Mouse (Mus musculus) layer of hippocampus, postnatal 14 days (tissue): ENCODE data around the gene Slc44a1. TPM values are rescaled to one million over a fixed set of nuclear protein-coding genes. Genes with fewer than 3 reads are reported as not detected.

Source experiments
- DNase-seq, 2 experiments: peaks; one replicate each; pipeline ENCODE4 v3.0.0; 2021 to 2022; ENCODE audit warnings: low spot score in 2 of 2, mixed read lengths in 1 of 2
- total RNA-seq, 2 experiments: library from RNA; stranded (reverse); gene quantifications; 2 replicates each; pipeline ENCODE4 v1.2.3; 2021

Slc44a1 gene
- total RNA-seq, 2 experiments from 2014 or later: 101 to 110 TPM

GRCm38 (mm10) chr4:53427120-53427519 is 13.1 kb upstream of the Slc44a1 start:
- no peak for DNase-seq

- DNase-seq: no peak
Observed at GRCm38 (mm10) chr4:53430522-53430921, 9.7 kb upstream of the Slc44a1 start.

GRCm38 (mm10) chr4:53431585-53432234 is 8.5 kb upstream of the Slc44a1 start:
- DNase-seq: no peak

GRCm38 (mm10) chr4:53437110-53437755 is 3.0 kb upstream of the Slc44a1 start:
- DNase-seq: peak; percentile 21 to 62

GRCm38 (mm10) chr4:53438386-53438785 is 1.8 kb upstream of the Slc44a1 start:
- peak in 1 of 2 experiments; percentile 45 for DNase-seq

- no peak for DNase-seq
Observed at GRCm38 (mm10) chr4:53438836-53439480, 1.3 kb upstream of the Slc44a1 start.

GRCm38 (mm10) chr4:53439636-53440009 is 590 bp upstream of the Slc44a1 start:
- peak in 1 of 2 experiments; percentile 28 for DNase-seq

GRCm38 (mm10) chr4:53440816-53441571 is 781 bp downstream of the Slc44a1 start:
- DNase-seq: peak; percentile 57 to 60

- DNase-seq: no peak
Observed at GRCm38 (mm10) chr4:53441683-53442082, 1.5 kb downstream of the Slc44a1 start.

- DNase-seq: no peak
Observed at GRCm38 (mm10) chr4:53446216-53446615, 6.0 kb downstream of the Slc44a1 start.

GRCm38 (mm10) chr4:53447773-53448172 is 7.6 kb downstream of the Slc44a1 start:
- DNase-seq: no peak

- no peak for DNase-seq
Observed at GRCm38 (mm10) chr4:53450736-53451135, 10.5 kb downstream of the Slc44a1 start.

GRCm38 (mm10) chr4:53451887-53452286 is 11.7 kb downstream of the Slc44a1 start:
- DNase-seq: no peak

- no peak for DNase-seq
Observed at GRCm38 (mm10) chr4:53452457-53452856, 12.2 kb downstream of the Slc44a1 start.

- no peak for DNase-seq
Observed at GRCm38 (mm10) chr4:53452976-53453889, 13.0 kb downstream of the Slc44a1 start.

GRCm38 (mm10) chr4:53455885-53456284 is 15.7 kb downstream of the Slc44a1 start:
- no peak for DNase-seq

GRCm38 (mm10) chr4:53456570-53456969 is 16.4 kb downstream of the Slc44a1 start:
- no peak for DNase-seq

GRCm38 (mm10) chr4:53458503-53458902 is 18.3 kb downstream of the Slc44a1 start:
- DNase-seq: no peak

- no peak for DNase-seq
Observed at GRCm38 (mm10) chr4:53459697-53460096, 19.5 kb downstream of the Slc44a1 start.

GRCm38 (mm10) chr4:53461026-53461425 is 20.8 kb downstream of the Slc44a1 start:
- DNase-seq: no peak

- no peak for DNase-seq
Observed at GRCm38 (mm10) chr4:53462069-53462468, 21.9 kb downstream of the Slc44a1 start.
